Mouse (Mus musculus): Measurements from ENCODE around the gene Zfp850.

DNA sequence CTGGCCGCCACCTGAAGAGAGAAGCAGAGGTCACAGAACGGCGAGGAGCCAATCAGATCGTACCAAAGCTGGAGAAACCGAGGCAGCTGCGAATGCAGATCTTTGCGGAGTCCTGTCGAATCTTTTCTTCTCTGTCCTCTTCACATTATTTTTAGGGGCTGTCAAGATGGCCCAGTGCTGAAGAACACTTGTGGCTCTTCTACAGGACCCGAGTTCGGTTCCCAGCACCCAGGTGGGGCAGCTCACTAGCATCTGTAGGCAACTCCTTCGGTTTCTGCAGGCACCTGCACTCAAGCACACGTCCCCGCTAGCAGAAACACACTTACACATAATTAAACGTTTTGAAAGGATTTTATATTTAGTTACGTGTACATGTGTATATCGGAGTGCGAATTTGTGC, 36.7 kb upstream of the Zfp850 start:
- TF ChIP-seq FLI1 (IDR thresholded peaks at IDR 0.05; ENCODE audit: low read length) (no peak), GATA1 (IDR thresholded peaks at IDR 0.05; ENCODE audit: borderline replicate concordance, low read length) (no peak)

Data from megakaryocyte, embryonic 14.5 days (primary cell).